ENCODE assay signal across 24 mouse cellular contexts in the genomic region with DNA sequence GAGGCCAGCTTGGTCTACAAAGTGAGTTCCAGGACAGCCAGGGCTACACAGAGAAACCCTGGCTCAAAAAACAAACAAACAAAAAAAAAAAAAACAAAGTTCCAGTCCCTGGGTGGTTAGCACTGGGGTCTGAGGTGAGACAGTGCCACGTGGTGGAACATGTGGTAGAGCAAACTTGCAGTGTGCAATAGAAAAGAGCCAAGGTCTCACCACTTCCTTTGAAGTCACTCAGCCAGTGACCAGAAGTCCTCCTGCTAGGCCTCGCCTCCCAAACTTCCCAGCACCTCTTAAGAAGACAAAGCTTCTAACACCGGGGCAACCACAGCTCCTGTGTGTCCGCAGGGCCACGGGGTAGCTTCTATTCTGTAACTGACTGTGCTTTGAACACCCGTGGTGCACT. TPM values are rescaled to one million over a fixed set of nuclear protein-coding genes. Genes with fewer than 3 reads are reported as not detected.
DNase-seq lines count a peak whose midpoint lies in the region; TF ChIP-seq lines count a peak whose summit lies in the region.
"Had no signal": no experiment of that assay in that cellular context is flagged by ENCODE, and none has a peak within 500 bp of the region (broad histone marks: within the 10 kb centered on the region; RNA-seq: fewer than 3 reads in every experiment).

No protein-coding gene starts in this region.

- peak; percentile 75 for DNase-seq in 416B (ENCODE audit: low read depth)
- peak; percentile 62 for DNase-seq in CH12.LX (ENCODE audit: extremely low read depth)
- DNase-seq in R1 (ENCODE audit: low read depth, low spot score): peak; percentile 15
- DNase-seq in induced T-regulatory cell, adult 2 months (ENCODE audit: low read depth): peak; percentile 29
- no peak for DNase-seq in frontal cortex, postnatal 14 days (ENCODE audit: low spot score in 2 of 2)
- DNase-seq in gastrocnemius, adult 18-20 months (ENCODE audit: low spot score): no peak
- DNase-seq in gastrocnemius, postnatal 14 days: no peak
- no peak for DNase-seq in forebrain, embryonic 10.5 days (ENCODE audit: extremely low spot score, low spot score)
- DNase-seq: adrenal gland, adult 2 months; adrenal gland, adult 8-10 months; adrenal gland, postnatal 25 days; cerebellum, adult 11 months; cerebellum, adult 11-12 months; cerebellum, adult 2 months had no signal

- no peak overlapping the region for H3K27ac ChIP-seq in CH12.LX (ENCODE audit: insufficient read depth, low read depth)
- no peak overlapping the region for H3K27ac ChIP-seq in forebrain, embryonic 10.5 days

- H3K4me1 ChIP-seq in CH12.LX (ENCODE audit: control insufficient read depth in 1 of 2, insufficient read depth in 2 of 2): peaks cover 4 to 56% of the 10 kb centered on the region in 2 experiments
- H3K4me1 ChIP-seq in forebrain, embryonic 10.5 days: no peaks in the 10 kb centered on the region

- TF ChIP-seq RAD21 in CH12.LX (IDR thresholded peaks at IDR 0.05; ENCODE audit: low read depth, low read length): no peak

- H3K27me3 ChIP-seq in CH12.LX (replicated peaks): no peaks in the 10 kb centered on the region
- H3K27me3 ChIP-seq in forebrain, embryonic 10.5 days (ENCODE audit: poor library complexity, severe bottlenecking): no peaks in the 10 kb centered on the region

- H3K4me3 ChIP-seq in CH12.LX (replicated peaks in 1 of 3; ENCODE audit: low read depth in 2 of 3, low read length in 2 of 3, poor library complexity in 1 of 3): no peak overlapping the region
- H3K4me3 ChIP-seq in forebrain, embryonic 10.5 days: no peak overlapping the region

- H3K4me2 ChIP-seq in CH12.LX (ENCODE audit: insufficient read depth, low read depth, poor library complexity, severe bottlenecking): no peak overlapping the region

- peaks cover 67 to 81% of the 10 kb centered on the region in 2 experiments for H3K36me3 ChIP-seq in CH12.LX (replicated peaks in 1 of 2; ENCODE audit: control insufficient read depth in 1 of 2, insufficient read depth in 1 of 2, low read length in 1 of 2)
- no peaks in the 10 kb centered on the region for H3K36me3 ChIP-seq in forebrain, embryonic 10.5 days (replicated peaks)
- H3K36me3 ChIP-seq: G1E had no signal

- dilution Hi-C loops in CH12.LX (cut with MboI; ENCODE audit: extremely low pct_ligation_motif_present, extremely low pct_unique_long_range_greater_than_20kb, low sequenced_read_pairs): no loop called here

- in situ Hi-C loops in CH12.LX (cut with MboI; ENCODE audit: low pct_ligation_motif_present, low pct_unique_long_range_greater_than_20kb, low sequenced_read_pairs): no loop called here

- TF ChIP-seq EP300 in CH12.LX (IDR thresholded peaks at IDR 0.05; ENCODE audit: low read length): no peak

- intact Hi-C loops in gastrocnemius, postnatal 14 days (cut with DNase I; ENCODE audit: low total_unique reads): no loop called here

- TF ChIP-seq POLR2A in CH12.LX (IDR thresholded peaks at IDR 0.05; ENCODE audit: low read depth, low read length): no peak; the same call in 1 of the 2 replicates

- WGBS in forebrain, embryonic 10.5 days: 79% methylated on average over 6 of the region's 6 CpGs

- no peak overlapping the region for H3K9ac ChIP-seq in CH12.LX (ENCODE audit: insufficient read depth, low read depth)

- H3K79me2 ChIP-seq in CH12.LX (replicated peaks; ENCODE audit: control insufficient read depth, extremely low read depth, insufficient read depth, poor library complexity, severe bottlenecking): peaks cover 25% of the 10 kb centered on the region

- TF ChIP-seq CTCF in CH12.LX (conservative IDR thresholded peaks at IDR 0.05 in 1 of 2, IDR thresholded peaks at IDR 0.05 in 1 of 2; ENCODE audit: low read depth in 2 of 2, low read length in 2 of 2): no peak

- peaks cover 9% of the 10 kb centered on the region for H3K9me3 ChIP-seq in CH12.LX (replicated peaks; ENCODE audit: low read length)
- peaks cover 5% of the 10 kb centered on the region for H3K9me3 ChIP-seq in forebrain, embryonic 10.5 days

TF ChIP-seq in CH12.LX, 34 proteins besides CTCF, POLR2A, EP300 and RAD21:
- peak; percentile 9; the same call in 1 of the 2 replicates for TF ChIP-seq USF1 (IDR thresholded peaks at IDR 0.05; ENCODE audit: low read depth, low read length)
- TF ChIP-seq MAX (IDR thresholded peaks at IDR 0.05; ENCODE audit: low read length): peak; percentile 70; the same call in 1 of the 2 replicates
- no peak for TF ChIP-seq ZMIZ1 (IDR thresholded peaks at IDR 0.05; ENCODE audit: low read depth, low read length)
- TF ChIP-seq MYC (IDR thresholded peaks at IDR 0.05; ENCODE audit: low read depth, low read length): peak; percentile 76; the same call in 1 of the 2 replicates

RNA-seq across cellular contexts. Expression of gene Slc47a1, which starts 9.1 kb away (rescaled TPM):
- 31.4 and 46.4 TPM in 2 replicates for total RNA-seq in CH12.LX (2012; rRNA removed)
- 24.3 and 26.2 TPM in 2 replicates for total RNA-seq in CH12.LX (2014; rRNA removed)
- 29.3 and 30.3 TPM in 2 replicates for polyA plus RNA-seq in CH12.LX (2012; ENCODE audit: insufficient read length, low read depth)
- total RNA-seq in gastrocnemius, adult 18-20 months (2021): 10 to 100 TPM; 15.3 to 18.5 TPM
- 1 to 10 TPM; 5.9 to 7.7 TPM for total RNA-seq in gastrocnemius, postnatal 14 days (2021)
- 0.17 TPM in 1 of 2 replicates, not detected in the other for polyA plus RNA-seq in forebrain, embryonic 10.5 days (2016; fragmentation: Nextera tagmentation; extraction: Ambion mirVana)
- polyA plus RNA-seq: activated CD4-positive, CD25-positive, alpha-beta regulatory T cell, adult 4 months; CD4-positive, CD25-positive, alpha-beta regulatory T cell, adult 4 months; G1E had no signal

RNA-seq across cellular contexts. Expression of gene Slc47a2, which starts 44.6 kb away (rescaled TPM):
- total RNA-seq in CH12.LX (2012; rRNA removed) (0.38 and 0.68 TPM in 2 replicates), CH12.LX (2014; rRNA removed) (0.08 and 0.24 TPM in 2 replicates)
- 0.37 and 0.39 TPM in 2 replicates for polyA plus RNA-seq in CH12.LX (2012; ENCODE audit: insufficient read length, low read depth)
- total RNA-seq in gastrocnemius, adult 18-20 months (2021): not detected
- not detected for total RNA-seq in gastrocnemius, postnatal 14 days (2021)
- not detected in 2 replicates for polyA plus RNA-seq in forebrain, embryonic 10.5 days (2016; fragmentation: Nextera tagmentation; extraction: Ambion mirVana)
- total RNA-seq: adrenal gland, adult 18-20 months; adrenal gland, adult 2 months; adrenal gland, adult 8-10 months; adrenal gland, postnatal 10 days; adrenal gland, postnatal 14 days; adrenal gland, postnatal 25 days; adrenal gland, postnatal 36 days; G1E had no signal
- polyA plus RNA-seq: activated CD4-positive, CD25-positive, alpha-beta regulatory T cell, adult 4 months; brain, embryonic 14.5 days; C2C12; CD4-positive, CD25-positive, alpha-beta regulatory T cell, adult 4 months; G1E; Patski had no signal

Comparison
In these comparisons a context has a peak if more than half of its experiments do, and no peak if none do; other contexts are left out.
1. DNase-seq: peak in 416B (single experiment), CH12.LX (single experiment), R1 (single experiment) and induced T-regulatory cell, adult 2 months (single experiment); none in frontal cortex, postnatal 14 days (0 of 2), gastrocnemius, adult 18-20 months (single experiment), gastrocnemius, postnatal 14 days (single experiment) and forebrain, embryonic 10.5 days (single experiment).